Mouse (Mus musculus): Measurements from ENCODE around the gene Rilp.

Rilp gene

GRCm38 (mm10) chr11:75557142-75557541, 47.2 kb downstream of the Rilp start:
- no peak for DNase-seq (ENCODE audit: low read depth, low spot score)

DNA sequence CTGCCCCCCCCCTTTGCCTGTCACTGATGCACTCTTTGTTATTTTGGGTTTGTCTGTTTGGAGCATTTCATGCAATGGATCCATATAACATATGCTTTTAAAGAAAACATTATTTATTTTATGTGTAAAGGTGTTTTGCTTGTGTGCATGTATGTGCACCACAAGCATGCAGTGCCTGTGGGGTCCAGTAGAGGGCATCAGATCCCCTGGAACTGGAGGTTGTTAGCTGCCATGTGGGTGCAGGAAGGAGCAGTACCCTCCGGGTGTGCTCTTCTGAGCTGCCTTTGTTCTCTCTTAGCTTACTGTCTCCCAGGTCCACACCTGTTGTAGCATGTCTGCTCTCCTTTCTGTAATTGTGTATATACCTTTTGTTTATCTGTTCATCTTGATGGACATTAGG, 48.2 kb downstream of the Rilp start:
- DNase-seq (ENCODE audit: low read depth, low spot score): no peak

DNA sequence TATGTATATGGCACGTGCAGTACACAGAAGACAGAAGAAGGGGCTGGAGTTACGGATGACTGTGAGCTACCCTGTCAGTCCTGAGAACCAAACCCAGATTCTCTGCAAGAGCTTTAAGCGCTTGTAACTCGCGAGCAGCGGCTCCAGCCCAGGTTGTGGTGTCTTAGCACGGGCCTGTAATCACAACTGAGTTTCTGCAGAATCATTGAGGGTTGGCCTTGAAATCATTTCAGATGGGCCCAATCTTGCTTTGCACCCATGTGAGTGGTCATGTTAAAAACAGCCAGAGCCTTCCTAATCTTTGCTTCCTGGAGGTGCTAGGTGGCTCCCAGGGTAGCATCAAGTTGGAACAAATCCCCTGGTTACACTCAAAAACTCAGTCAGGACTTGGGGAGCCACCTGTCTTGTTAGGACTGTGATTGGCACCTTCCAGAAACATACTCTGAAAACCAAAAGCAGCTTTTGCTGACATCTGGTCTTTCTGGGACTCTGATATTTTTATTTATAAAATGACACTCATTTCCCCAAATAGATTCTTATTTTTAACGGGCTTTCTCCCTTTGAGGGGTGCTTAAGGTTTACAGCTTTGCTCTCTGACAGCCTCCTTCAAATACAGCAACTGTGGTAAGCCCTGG, 50.1 kb downstream of the Rilp start:
- DNase-seq (ENCODE audit: low read depth, low spot score): no peak

GRCm38 (mm10) chr11:75560530-75561409, 50.9 kb downstream of the Rilp start:
- no peak for DNase-seq (ENCODE audit: low read depth, low spot score)

DNA sequence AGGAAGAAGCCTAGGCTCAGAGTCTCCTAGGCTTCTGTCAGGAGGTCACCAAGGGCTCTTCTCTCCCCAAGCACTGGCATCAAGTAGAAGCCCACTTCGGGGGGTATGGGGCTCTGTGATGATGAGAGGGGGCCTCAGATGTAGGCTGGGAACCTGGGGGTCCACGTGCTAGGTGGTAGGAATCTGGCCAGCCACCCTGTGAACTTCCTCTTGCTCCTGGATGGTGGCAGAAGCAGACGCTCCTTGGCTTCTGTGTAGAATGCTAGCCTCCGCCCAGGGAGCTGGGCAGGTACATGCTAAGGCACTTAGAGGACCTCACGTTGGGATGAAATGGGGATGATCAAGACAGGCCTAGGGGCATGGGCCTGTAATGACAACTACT, 51.5 kb downstream of the Rilp start:
- DNase-seq (ENCODE audit: low read depth, low spot score): no peak

All from c-Kit-negative CD71-positive TER-119-positive erythroid progenitor cells, embryonic 14.5 days (primary cell).